Mouse (Mus musculus) MN1 (cell line): ENCODE measurements around the gene Fcgr3.
"Not testable (repeated sequence)": the region's sequence is repeated elsewhere in the genome, so short reads cannot be mapped to it uniquely, and the experiment has no call there.

ENCODE experiments used
- DNase-seq: peaks from one replicate; pipeline ENCODE4 v3.0.0-alpha.2; 2016; ENCODE audit warnings: low spot score

Gene Fcgr3

GRCm38 (mm10) chr1:171064491-171065242, at the start of gene Fcgr3:
Gene Fcgr3 (minus strand): TSS chr1:171064935.
- DNase-seq: peak; percentile 67

- DNase-seq: peak; percentile 90
Measured at GRCm38 (mm10) chr1:171113873-171114299, 49.2 kb upstream of the Fcgr3 start, which contains the start of gene Cfap126. Gene Cfap126 (plus strand): TSS chr1:171113918.

GRCm38 (mm10) chr1:171112986-171113385, 48.3 kb upstream of the Fcgr3 start:
- peak; percentile 52 for DNase-seq

GRCm38 (mm10) chr1:171111781-171112575, 47.2 kb upstream of the Fcgr3 start:
- DNase-seq: peak; percentile 79

- DNase-seq: peak; percentile 95
Measured at GRCm38 (mm10) chr1:171111020-171111780, 46.5 kb upstream of the Fcgr3 start.

GRCm38 (mm10) chr1:171110659-171111019, 45.9 kb upstream of the Fcgr3 start:
- no peak for DNase-seq

- no peak for DNase-seq
Measured at GRCm38 (mm10) chr1:171109620-171110019, 44.9 kb upstream of the Fcgr3 start.

- DNase-seq: peak; percentile 58
Measured at GRCm38 (mm10) chr1:171105226-171105625, 40.5 kb upstream of the Fcgr3 start.

GRCm38 (mm10) chr1:171103179-171103840, 38.6 kb upstream of the Fcgr3 start:
- peak; percentile 68 for DNase-seq

GRCm38 (mm10) chr1:171102547-171103177, 37.9 kb upstream of the Fcgr3 start:
- DNase-seq: peak; percentile 95

- DNase-seq: peak; percentile 94
Measured at GRCm38 (mm10) chr1:171101733-171102546, 37.2 kb upstream of the Fcgr3 start.

GRCm38 (mm10) chr1:171101033-171101432, 36.3 kb upstream of the Fcgr3 start:
- DNase-seq: no peak

GRCm38 (mm10) chr1:171097612-171098011, 32.9 kb upstream of the Fcgr3 start:
- DNase-seq: no peak

- DNase-seq: no peak
Measured at GRCm38 (mm10) chr1:171097136-171097535, 32.4 kb upstream of the Fcgr3 start.

- no peak for DNase-seq
Measured at GRCm38 (mm10) chr1:171096110-171096964, 31.6 kb upstream of the Fcgr3 start.

GRCm38 (mm10) chr1:171094424-171094823, 29.7 kb upstream of the Fcgr3 start:
- DNase-seq: no peak

- no peak for DNase-seq
Measured at GRCm38 (mm10) chr1:171090761-171091160, 26.0 kb upstream of the Fcgr3 start.

- DNase-seq: no peak
Measured at GRCm38 (mm10) chr1:171089891-171090290, 25.2 kb upstream of the Fcgr3 start.

GRCm38 (mm10) chr1:171088237-171088869, 23.6 kb upstream of the Fcgr3 start:
- DNase-seq: not testable (repeated sequence)
